Mouse (Mus musculus) spleen, postnatal 10 days (tissue): ENCODE measurements around the gene Prr23a3.

Experiments used
- DNase-seq, 2 experiments: peaks; one replicate each; pipeline ENCODE4 v3.0.0; 2021 to 2022; ENCODE audit warnings: low spot score in 2 of 2

The Prr23a3 gene

DNA sequence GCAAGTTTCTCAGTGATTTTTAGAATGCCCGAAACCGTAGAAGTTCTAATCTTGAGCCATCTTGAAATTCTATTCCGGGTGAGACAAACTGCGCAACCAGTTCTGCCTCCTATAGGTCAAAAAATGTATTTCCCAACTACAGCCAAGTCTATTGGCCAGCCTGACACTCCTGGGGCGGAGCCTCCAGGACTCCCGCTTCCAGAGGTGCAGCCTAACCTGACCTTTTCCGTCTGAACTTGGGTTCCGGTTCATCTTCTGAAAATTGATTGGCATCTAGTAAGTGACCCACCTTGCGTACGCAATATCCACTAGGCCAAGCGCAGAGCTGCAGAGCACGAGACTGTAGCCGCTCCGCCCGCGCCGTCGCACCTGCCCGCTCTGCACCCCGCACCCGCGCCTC lies at the start of gene Prr23a3:
TSS of gene Prr23a3 (plus strand) at position 197 of the 400 bp plus-strand sequence.
- no peak for DNase-seq

DNA sequence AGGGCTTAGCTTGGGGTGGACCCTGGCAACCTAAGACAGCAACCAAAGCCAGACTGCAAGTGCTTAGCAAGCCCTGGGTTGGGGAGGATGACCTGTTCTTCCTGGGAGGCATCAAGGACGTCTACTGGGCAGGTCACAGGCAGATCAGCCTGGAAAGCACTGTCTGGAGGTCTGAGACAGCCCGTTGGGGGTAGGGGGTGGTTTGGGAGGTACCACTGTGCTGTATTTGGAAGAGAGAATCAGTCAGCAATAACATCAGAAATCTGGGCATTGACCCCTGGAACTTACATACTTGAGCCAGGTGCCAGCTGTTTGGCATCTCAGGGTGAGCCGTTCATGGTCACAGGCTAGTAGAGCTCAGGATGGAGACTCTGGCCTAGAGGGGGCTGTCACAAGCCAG lies 48.5 kb upstream of the Prr23a3 start:
- DNase-seq, result no peak

DNA sequence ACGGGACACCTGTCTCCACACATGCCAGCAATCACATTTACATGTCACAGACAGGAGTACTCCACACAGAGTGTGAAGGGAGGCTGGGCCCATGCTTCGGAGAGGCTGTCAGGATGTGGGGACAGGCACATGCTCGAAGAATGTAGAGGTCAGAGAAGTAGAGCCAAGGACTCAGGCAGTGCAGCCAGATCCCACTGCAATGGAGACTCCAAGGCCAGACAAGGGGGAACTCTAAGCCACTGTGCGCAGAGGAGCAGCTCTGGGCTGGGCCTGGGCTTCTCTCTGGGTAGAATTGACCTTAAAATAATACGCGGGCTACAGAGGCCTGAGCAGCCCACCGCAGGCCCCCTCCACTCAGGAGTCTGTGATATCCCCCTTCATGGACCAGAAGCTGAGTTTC lies 47.0 kb upstream of the Prr23a3 start:
- no peak for DNase-seq

DNA sequence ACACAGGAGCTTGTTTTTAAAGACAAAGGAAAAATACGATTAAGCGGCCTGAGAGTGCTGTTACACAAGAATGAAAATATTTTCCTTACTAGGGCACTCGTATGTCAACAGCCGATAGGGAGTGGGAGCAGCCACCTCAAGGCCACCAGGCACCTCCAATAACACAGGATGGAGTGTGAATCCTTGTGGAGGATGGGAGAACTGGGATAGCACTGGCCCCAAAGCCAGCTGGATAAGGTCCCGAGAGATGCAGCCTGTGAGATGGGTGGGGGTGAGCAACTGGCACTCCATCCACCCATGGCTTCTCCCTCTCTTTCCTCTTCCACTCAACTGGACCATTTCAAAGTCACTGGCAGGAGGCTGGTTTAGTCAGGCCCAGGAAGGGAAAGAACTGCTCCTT lies 45.6 kb upstream of the Prr23a3 start:
- DNase-seq, result no peak

- no peak for DNase-seq
These were observed 45.1 kb upstream of the Prr23a3 start for GRCm38 (mm10) chr9:98819481-98819880.

DNA sequence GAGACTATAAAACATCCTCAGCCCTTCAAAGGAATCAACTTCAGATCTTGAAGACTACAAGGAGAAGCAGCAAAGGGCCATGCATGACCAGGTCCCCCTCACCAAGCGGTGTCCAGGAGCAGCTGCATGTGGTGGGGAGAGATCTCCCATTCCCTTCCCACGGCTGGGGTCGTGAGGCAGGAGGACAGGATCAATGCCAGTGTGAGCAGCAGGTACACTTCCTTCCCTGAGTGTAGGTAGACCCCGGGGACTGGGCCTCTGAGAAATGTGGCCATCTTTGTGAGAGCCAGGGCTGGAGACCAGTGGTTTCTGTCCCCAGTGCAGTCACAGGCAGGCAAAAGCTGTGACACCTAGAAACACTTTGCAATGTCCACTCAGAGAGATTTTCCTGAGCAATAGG lies 44.1 kb upstream of the Prr23a3 start:
- DNase-seq, result no peak

- no peak for DNase-seq
These were observed 43.5 kb upstream of the Prr23a3 start for GRCm38 (mm10) chr9:98821067-98821466.

- no peak for DNase-seq
These were observed 40.8 kb upstream of the Prr23a3 start for GRCm38 (mm10) chr9:98823805-98824204.

- DNase-seq, result no peak
These were observed 35.1 kb upstream of the Prr23a3 start for GRCm38 (mm10) chr9:98829508-98829907.

- DNase-seq, result no peak
These were observed 27.0 kb upstream of the Prr23a3 start for GRCm38 (mm10) chr9:98837537-98838074.

- no peak for DNase-seq
These were observed 22.4 kb upstream of the Prr23a3 start, which contains the start of gene Prr23a1 for GRCm38 (mm10) chr9:98842117-98842516. Gene Prr23a1 (plus strand): TSS chr9:98842503.

- no peak for DNase-seq
These were observed 8.4 kb upstream of the Prr23a3 start, which contains the start of gene Prr23a2 for GRCm38 (mm10) chr9:98856210-98856609. Gene Prr23a2 (plus strand): TSS chr9:98856494.

DNA sequence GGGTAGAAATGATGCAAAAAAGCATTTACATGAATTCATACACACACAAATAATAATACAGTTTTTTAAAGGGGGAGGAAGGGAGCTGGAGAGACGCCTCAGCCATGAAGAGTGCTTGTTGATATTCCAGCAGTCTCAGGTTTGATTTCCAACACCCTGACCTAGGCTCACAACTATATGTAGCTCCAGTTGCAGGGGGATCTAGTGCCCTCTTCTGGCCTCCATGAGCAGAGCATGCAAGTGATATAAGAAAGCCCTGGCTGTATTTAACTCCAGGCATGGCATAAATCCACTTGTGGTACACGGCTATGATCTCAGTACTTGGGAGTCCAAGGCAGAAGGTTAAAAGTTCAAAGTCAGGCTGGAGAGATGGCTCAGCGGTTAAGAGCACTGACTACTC lies 1.1 kb upstream of the Prr23a3 start:
- no peak for DNase-seq

- no peak for DNase-seq
These were observed 36.9 kb downstream of the Prr23a3 start for GRCm38 (mm10) chr9:98901486-98901885.

GRCm38 (mm10) chr9:98902819-98903218 lies 38.3 kb downstream of the Prr23a3 start, which contains the start of gene 7420426K07Rik:
Gene 7420426K07Rik (plus strand): TSS chr9:98903119.
- no peak for DNase-seq
